In genomic region chr7:130335440-130336051, GRCm38 (mm10) we compare ENCODE assay signal across 17 mouse cellular contexts.
DNase-seq lines count a peak whose midpoint lies in the region; ATAC-seq and TF ChIP-seq lines count a peak whose summit lies in the region.
"Had no signal": no experiment of that assay in that cellular context is flagged by ENCODE, and none has a peak within 500 bp of the region (broad histone marks: within the 10 kb centered on the region; RNA-seq: fewer than 3 reads in every experiment).

No protein-coding gene starts in this region.

- no peaks in the 10 kb centered on the region for H3K27me3 ChIP-seq in lung, embryonic 14.5 days (ENCODE audit: insufficient read depth, low read length)
- H3K27me3 ChIP-seq in kidney, embryonic 15.5 days: no peaks in the 10 kb centered on the region
- H3K27me3 ChIP-seq in stomach, embryonic 15.5 days (replicated peaks): no peaks in the 10 kb centered on the region
- no peaks in the 10 kb centered on the region for H3K27me3 ChIP-seq in hindbrain, embryonic 11.5 days (ENCODE audit: control insufficient read depth, insufficient read depth, low read length)
- no peaks in the 10 kb centered on the region for H3K27me3 ChIP-seq in forebrain, embryonic 16.5 days (replicated peaks; ENCODE audit: control insufficient read depth, insufficient read depth, low read length)

- no peak overlapping the region for H3K9ac ChIP-seq in lung, embryonic 14.5 days
- no peak overlapping the region for H3K9ac ChIP-seq in kidney, embryonic 15.5 days
- no peak overlapping the region for H3K9ac ChIP-seq in stomach, embryonic 15.5 days
- no peak overlapping the region for H3K9ac ChIP-seq in hindbrain, embryonic 11.5 days (ENCODE audit: low read depth, low read length)
- H3K9ac ChIP-seq in forebrain, embryonic 16.5 days (replicated peaks; ENCODE audit: low read depth, low read length): no peak overlapping the region
- H3K9ac ChIP-seq: forebrain, embryonic 12.5 days; liver, postnatal 0 days had no signal

- no peak overlapping the region for H3K4me2 ChIP-seq in lung, embryonic 14.5 days
- H3K4me2 ChIP-seq in kidney, embryonic 15.5 days: no peak overlapping the region
- H3K4me2 ChIP-seq in stomach, embryonic 15.5 days: no peak overlapping the region
- no peak overlapping the region for H3K4me2 ChIP-seq in hindbrain, embryonic 11.5 days (replicated peaks; ENCODE audit: low read depth, low read length)
- no peak overlapping the region for H3K4me2 ChIP-seq in forebrain, embryonic 16.5 days (ENCODE audit: low read length)
- H3K4me2 ChIP-seq: forebrain, embryonic 12.5 days; heart, embryonic 11.5 days had no signal

- H3K4me1 ChIP-seq in lung, embryonic 14.5 days (ENCODE audit: insufficient read depth): no peaks in the 10 kb centered on the region
- H3K4me1 ChIP-seq in kidney, embryonic 15.5 days: peaks cover 16% of the 10 kb centered on the region
- no peaks in the 10 kb centered on the region for H3K4me1 ChIP-seq in stomach, embryonic 15.5 days
- H3K4me1 ChIP-seq in hindbrain, embryonic 11.5 days (replicated peaks; ENCODE audit: control insufficient read depth, insufficient read depth, low read length): no peaks in the 10 kb centered on the region
- H3K4me1 ChIP-seq in forebrain, embryonic 16.5 days (replicated peaks; ENCODE audit: control insufficient read depth, insufficient read depth, low read length): no peaks in the 10 kb centered on the region

- DNase-seq in lung, embryonic 14.5 days: peak; percentile 41
- DNase-seq in lung, adult 18-20 months: no peak
- DNase-seq in embryo, embryonic 9.5 days (ENCODE audit: extremely low spot score): peak; percentile 41
- DNase-seq in hindbrain, embryonic 11.5 days (ENCODE audit: low spot score): no peak
- DNase-seq in adrenal gland, postnatal 14 days: no peak
- DNase-seq: adrenal gland, adult 2 months; cerebellum, postnatal 14 days; gastrocnemius, postnatal 14 days; liver, postnatal 0 days; right cerebral cortex, postnatal 14 days; thymus, postnatal 14 days had no signal

- 40% methylated on average over 4 of the region's 4 CpGs for WGBS in lung, embryonic 14.5 days
- WGBS in kidney, embryonic 15.5 days: 30% methylated on average over 4 of the region's 4 CpGs
- WGBS in stomach, embryonic 15.5 days: 33% methylated on average over 4 of the region's 4 CpGs
- WGBS in hindbrain, embryonic 11.5 days: 37% methylated on average over 4 of the region's 4 CpGs
- 49% methylated on average over 4 of the region's 4 CpGs for WGBS in forebrain, embryonic 16.5 days

- H3K4me3 ChIP-seq in lung, embryonic 14.5 days (ENCODE audit: low read depth, low read length): no peak overlapping the region
- no peak overlapping the region for H3K4me3 ChIP-seq in kidney, embryonic 15.5 days (replicated peaks)
- no peak overlapping the region for H3K4me3 ChIP-seq in stomach, embryonic 15.5 days (replicated peaks)
- H3K4me3 ChIP-seq in hindbrain, embryonic 11.5 days (ENCODE audit: low read depth, low read length): no peak overlapping the region
- H3K4me3 ChIP-seq in forebrain, embryonic 16.5 days (replicated peaks; ENCODE audit: low read length): no peak overlapping the region
- H3K4me3 ChIP-seq: forebrain, embryonic 12.5 days; left cerebral cortex, adult 2 months had no signal

- H3K27ac ChIP-seq in lung, embryonic 14.5 days (ENCODE audit: low read depth): peak overlapping the region; percentile 72
- peak overlapping the region; percentile 88 for H3K27ac ChIP-seq in kidney, embryonic 15.5 days
- peak overlapping the region; percentile 73 for H3K27ac ChIP-seq in stomach, embryonic 15.5 days
- H3K27ac ChIP-seq in hindbrain, embryonic 11.5 days (ENCODE audit: low read depth, low read length): no peak overlapping the region
- no peak overlapping the region for H3K27ac ChIP-seq in forebrain, embryonic 16.5 days (ENCODE audit: low read length)
- H3K27ac ChIP-seq: forebrain, embryonic 12.5 days; left cerebral cortex, adult 2 months had no signal

- ATAC-seq in lung, embryonic 14.5 days (ENCODE audit: insufficient read depth): no peak
- ATAC-seq in kidney, embryonic 15.5 days (replicated peaks; ENCODE audit: low FRiP score): peak; percentile 93
- ATAC-seq in stomach, embryonic 15.5 days (ENCODE audit: insufficient read depth, low FRiP score, low read depth): peak; percentile 53
- ATAC-seq in hindbrain, embryonic 11.5 days (ENCODE audit: low FRiP score): no peak
- no peak for ATAC-seq in forebrain, embryonic 16.5 days
- ATAC-seq: liver, postnatal 0 days had no signal

- no peaks in the 10 kb centered on the region for H3K9me3 ChIP-seq in lung, embryonic 14.5 days (ENCODE audit: low read depth, low read length)
- no peaks in the 10 kb centered on the region for H3K9me3 ChIP-seq in kidney, embryonic 15.5 days (replicated peaks)
- H3K9me3 ChIP-seq in stomach, embryonic 15.5 days: no peaks in the 10 kb centered on the region
- H3K9me3 ChIP-seq in hindbrain, embryonic 11.5 days (ENCODE audit: control insufficient read depth, low read length): no peaks in the 10 kb centered on the region
- H3K9me3 ChIP-seq in forebrain, embryonic 16.5 days (ENCODE audit: control insufficient read depth, low read length): no peaks in the 10 kb centered on the region
- H3K9me3 ChIP-seq: forebrain, embryonic 12.5 days had no signal

- no peak for TF ChIP-seq CTCF in lung, embryonic 14.5 days (IDR thresholded peaks at IDR 0.05; ENCODE audit: low read depth)

- H3K36me3 ChIP-seq in lung, embryonic 14.5 days (ENCODE audit: insufficient read depth): no peaks in the 10 kb centered on the region
- no peaks in the 10 kb centered on the region for H3K36me3 ChIP-seq in kidney, embryonic 15.5 days
- H3K36me3 ChIP-seq in stomach, embryonic 15.5 days: no peaks in the 10 kb centered on the region
- H3K36me3 ChIP-seq in hindbrain, embryonic 11.5 days (ENCODE audit: control insufficient read depth, insufficient read depth, low read length): no peaks in the 10 kb centered on the region
- no peaks in the 10 kb centered on the region for H3K36me3 ChIP-seq in forebrain, embryonic 16.5 days (ENCODE audit: control insufficient read depth, insufficient read depth)
- H3K36me3 ChIP-seq: forebrain, embryonic 12.5 days had no signal

Comparison
In these comparisons a context has a peak if more than half of its experiments do, and no peak if none do; other contexts are left out.
1. DNase-seq: peak in lung, embryonic 14.5 days (single experiment) and embryo, embryonic 9.5 days (single experiment); none in lung, adult 18-20 months (0 of 2), hindbrain, embryonic 11.5 days (single experiment) and adrenal gland, postnatal 14 days (single experiment).
2. ATAC-seq: peak in kidney, embryonic 15.5 days (single experiment) and stomach, embryonic 15.5 days (single experiment); none in lung, embryonic 14.5 days (single experiment), hindbrain, embryonic 11.5 days (single experiment) and forebrain, embryonic 16.5 days (single experiment).
3. H3K27ac ChIP-seq: peak in lung, embryonic 14.5 days (single experiment), kidney, embryonic 15.5 days (single experiment) and stomach, embryonic 15.5 days (single experiment); none in hindbrain, embryonic 11.5 days (single experiment) and forebrain, embryonic 16.5 days (single experiment).